Mouse (Mus musculus) adrenal gland, postnatal 36 days (tissue): ENCODE measurements at regions not wholly inside any gene's neighbourhood (a gene's known extent, or its start where the extent isn't known, plus 50 kb on each side); places are given as distances from the start of the nearest gene placed in this dataset.

Experiments used
- DNase-seq, 2 experiments: peaks; one replicate each; pipeline ENCODE4 v3.0.0; 2021; ENCODE audit warnings: mixed read lengths in 1 of 2

DNA sequence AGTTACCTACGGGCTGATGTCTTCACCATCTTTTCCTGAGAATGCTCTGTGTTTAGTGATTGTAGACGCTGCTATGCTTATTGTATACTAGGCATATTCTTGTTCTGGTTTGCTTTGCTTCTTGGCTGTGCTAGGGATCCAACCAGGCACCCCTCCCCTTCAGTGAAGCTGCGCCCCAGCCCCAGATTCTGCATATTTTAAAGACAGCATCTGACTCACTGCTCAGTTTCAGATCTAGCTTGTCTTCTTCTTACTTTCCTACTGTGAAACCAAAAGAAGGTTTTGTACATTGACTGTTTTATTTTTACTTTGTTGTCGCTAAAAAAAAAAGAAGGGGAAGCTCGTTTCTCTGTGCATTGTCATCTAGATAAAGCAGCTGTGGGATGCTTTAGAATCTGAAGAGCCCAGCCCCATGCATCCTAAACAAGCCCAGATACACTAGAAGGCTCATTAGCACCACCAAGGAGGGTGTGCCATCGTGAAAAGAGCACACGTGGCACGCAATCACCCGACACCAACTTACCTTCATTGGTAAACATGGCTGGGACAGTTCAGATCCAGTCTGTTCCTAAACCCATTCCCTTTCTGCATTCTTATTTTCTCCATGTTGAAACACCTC, 83.7 kb upstream of the Phyhipl start:
- no peak for DNase-seq

DNA sequence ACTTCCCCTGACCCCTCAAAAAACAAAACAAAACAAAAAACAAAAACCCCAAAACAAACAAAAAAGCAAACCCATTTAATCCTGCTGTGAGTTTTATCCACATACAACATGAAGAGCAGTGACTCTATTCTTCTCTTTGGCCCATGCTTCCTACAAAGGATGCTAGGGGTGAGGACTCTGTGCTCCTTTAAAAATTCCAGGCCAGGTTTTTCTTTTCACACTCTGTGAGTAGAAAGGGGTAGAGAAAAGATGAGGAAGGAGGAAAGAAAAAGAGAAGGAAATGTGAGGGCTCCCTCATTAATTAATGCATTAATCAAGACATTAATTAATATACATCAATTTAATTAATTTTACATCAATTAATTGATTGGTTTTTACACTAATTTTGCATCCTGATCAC, 82.9 kb upstream of the Phyhipl start:
- no peak for DNase-seq

DNA sequence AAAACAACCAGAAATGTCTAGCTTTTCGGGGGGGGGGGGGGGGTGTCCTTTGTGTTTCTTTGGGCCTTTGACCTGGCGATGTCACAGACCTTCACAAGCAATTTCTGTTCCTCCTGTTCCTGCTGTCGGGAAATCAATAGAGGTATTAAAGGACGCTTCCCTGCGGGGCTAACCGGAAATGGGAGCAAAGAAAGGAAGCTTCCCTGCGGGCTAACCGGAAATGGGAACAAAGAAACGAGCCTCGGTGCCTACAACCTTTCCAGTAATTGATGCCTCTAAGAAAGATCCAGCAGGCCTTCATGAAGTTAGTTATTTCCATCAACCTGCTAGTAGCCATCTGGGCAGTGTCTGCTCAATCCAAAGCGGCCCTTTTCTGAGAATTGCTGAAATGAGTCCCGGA, 78.2 kb upstream of the Phyhipl start:
- DNase-seq = no peak

DNA sequence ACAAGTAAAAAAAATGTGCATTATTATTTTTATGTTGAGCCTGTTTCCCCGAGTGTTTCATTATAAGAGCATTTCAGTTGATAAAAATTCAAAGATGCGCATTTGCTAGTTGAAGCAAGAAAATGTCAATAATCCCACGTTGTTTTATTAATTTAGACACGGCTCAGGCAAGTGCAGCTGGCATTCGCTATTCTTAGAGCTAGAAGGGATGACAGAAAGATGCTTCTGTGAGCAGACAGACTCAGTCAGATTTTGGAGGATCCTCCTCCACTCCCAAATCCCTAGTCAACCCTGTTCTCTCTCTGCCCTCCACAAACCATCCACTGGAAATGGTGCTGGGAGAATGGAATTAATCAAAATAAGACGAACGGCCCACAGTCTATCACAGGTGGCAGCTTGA, 77.7 kb upstream of the Phyhipl start:
- no peak for DNase-seq

DNA sequence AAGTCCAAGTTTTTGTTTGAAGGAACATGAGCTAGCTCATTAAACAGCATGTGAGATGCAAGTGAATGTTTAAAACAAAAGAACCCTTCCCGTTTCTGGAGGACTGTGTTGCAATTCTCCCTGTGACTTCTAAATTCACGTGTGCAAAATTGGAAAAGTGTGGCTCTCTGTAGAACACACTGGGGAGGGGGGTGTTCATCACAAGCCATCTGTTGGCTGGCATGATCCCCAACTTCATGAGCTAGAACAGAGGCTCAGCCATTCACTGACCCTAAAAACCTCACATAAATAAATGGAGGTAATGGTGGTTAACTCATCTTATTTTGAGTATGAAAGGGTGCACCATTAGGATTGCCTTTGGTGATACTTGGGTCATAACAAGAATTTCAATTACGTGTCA, 69.3 kb upstream of the Phyhipl start:
- no peak for DNase-seq

DNA sequence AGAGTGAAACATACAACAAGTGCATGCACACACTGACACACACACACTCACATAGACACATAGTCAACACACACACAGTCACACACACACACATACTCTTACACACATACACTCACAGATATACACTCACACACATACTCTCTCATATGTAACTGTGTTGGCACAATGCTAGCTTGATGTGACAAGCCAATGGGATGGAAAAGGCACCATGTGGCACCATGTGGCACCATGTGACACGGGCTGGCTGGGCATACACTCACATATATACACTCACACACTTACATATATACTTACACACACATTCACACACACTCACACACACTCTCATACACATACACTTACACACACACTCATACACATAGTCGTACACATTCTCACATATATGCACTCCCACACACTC, 67.0 kb upstream of the Phyhipl start:
- DNase-seq = no peak

DNA sequence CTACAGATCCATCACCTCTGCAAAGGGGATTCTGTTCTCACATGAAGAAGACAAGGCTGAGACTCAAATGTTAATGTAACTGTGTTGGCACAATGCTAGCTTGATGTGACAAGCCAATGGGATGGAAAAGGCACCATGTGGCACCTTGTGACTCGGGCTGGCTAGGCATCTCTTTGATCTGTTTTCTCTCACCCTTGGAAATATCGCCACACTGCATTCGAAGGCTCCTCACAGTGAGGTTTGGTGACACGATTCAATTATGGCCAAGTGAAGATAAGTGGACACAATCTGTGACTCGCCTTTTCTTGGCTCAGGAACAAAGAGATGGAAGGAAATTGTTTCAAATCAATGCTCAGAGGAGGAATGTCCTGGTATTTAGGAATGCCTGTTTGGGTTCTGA, 66.6 kb upstream of the Phyhipl start:
- no peak for DNase-seq

DNA sequence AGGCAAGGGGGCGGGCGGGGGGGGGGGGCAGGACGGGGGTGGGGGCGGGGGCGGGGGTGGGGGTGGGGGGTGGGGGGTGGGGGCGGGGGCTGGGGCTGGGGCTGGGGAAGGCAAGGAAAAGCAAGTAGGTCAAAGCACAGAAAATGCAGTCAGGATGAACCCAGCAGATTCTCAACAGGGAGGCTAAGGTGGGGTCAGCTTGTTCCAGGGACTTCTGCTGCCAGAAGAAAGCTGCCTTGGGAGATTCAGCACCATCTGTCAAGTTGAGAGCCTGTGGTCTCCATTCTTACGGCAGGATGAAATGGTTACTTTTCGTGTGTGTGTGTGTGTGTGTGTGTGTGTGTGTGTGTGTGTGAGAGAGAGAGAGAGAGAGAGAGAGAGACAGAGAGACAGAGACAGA, 61.7 kb upstream of the Phyhipl start:
- no peak for DNase-seq

DNA sequence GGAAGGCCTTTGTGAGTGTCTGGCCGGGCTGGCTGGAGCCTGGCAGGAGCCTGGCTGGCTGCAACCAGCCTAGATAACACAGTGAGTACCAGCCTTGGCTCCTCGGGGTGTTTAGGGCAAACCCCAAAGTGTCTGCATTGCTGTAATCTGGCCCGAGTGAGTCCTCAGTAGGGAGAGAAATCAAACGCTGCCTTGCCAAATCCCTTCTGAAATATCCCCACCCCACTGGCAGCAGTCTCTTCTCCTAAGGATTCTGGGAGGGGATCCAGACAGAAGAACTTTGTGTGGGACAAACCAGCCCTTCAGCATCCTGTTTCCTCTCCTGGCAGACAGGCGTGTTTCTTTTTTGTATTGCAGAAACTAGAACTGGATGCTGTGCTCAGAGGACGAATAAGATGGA, 61.3 kb upstream of the Phyhipl start:
- DNase-seq = no peak

DNA sequence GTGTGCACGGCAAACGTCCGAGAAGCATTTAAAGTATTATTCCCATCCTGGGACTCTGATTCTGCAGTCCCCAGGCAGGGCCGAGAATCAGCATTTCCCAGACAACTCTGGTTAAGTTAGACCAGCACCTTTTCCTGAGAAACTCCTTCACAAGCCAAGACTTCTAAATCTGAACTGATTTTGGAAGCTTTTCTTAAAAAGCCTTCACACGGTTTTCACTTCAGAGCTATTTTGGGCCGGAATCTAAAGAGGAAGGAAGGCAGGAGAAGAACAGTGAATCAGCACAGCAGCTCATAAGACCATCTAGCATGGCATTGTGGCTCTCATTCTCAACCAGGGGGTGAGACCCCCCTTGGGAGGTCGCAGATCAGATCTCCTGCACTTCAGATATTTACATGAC, 57.5 kb upstream of the Phyhipl start:
- DNase-seq = no peak

DNA sequence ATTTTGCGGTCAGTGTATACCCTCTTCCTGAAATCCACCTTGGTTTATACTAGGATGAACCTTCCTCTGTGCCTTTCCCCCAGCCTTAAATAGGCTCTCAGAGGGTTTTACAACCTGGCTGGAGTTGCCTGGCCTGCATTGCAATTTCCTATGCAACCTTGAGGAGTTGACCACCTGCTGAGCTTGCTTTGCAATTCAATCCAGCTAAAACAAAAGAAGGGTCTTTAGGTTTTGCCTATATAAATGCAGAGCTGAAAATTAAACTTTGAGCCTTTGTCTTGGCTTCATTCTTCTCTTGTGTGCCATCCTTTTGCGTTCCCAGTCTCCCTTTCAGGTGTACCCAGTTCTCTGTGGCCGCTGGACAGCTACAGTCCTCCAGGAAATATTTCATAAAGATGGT, 53.0 kb upstream of the Phyhipl start:
- no peak for DNase-seq
